Mouse (Mus musculus) liver, postnatal 0 days (tissue): ENCODE results near the gene Gpr157.

Experiments used
- CTCF ChIP-seq: sonication (generic); IDR thresholded peaks from 2 replicates; pipeline ENCODE4 v1.5.1; 2016; ENCODE audit warnings: antibody characterized with exemption, low read depth
- EP300 ChIP-seq: IDR thresholded peaks from 2 replicates; pipeline ENCODE4 v1.6.1; 2016; ENCODE audit warnings: antibody characterized with exemption, low read depth, mild to moderate bottlenecking

GRCm38 (mm10) chr4:150040003-150040581 is 47.1 kb upstream of the Gpr157 start:
- TF ChIP-seq EP300, result no peak
- TF ChIP-seq CTCF, result no peak
